Mouse (Mus musculus) hindlimb bud, embryonic 11.5 days (tissue): Measurements from ENCODE around the gene Auts2.

Source experiments
- DNase-seq: peaks from one replicate; pipeline ENCODE4 v3.0.0-alpha.2; 2012; ENCODE audit warnings: low read depth, low spot score; ENCODE audit errors: extremely low spot score

Gene Auts2

DNA sequence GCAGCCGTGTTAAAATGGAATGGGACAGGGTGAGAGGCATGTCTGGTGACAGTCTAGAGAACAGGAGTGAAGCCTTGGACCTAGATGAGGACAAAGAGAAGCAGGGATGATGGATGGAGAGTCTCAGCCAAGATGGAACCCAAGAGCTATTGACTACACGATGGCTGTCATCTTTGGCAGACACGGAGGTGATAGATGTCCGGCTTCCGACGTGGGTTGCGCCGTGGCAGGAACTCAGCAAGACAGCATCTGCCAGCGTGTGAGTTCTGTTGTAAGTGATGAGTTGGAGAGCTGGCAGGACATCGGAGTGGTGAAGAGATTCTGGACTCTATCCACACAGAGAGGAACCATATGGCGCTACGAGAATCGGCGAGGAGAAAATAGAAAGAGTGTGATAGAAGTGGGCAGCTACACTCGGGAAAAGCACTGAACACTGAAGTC lies 723.9 kb downstream of the Auts2 start:
- DNase-seq = no peak

DNA sequence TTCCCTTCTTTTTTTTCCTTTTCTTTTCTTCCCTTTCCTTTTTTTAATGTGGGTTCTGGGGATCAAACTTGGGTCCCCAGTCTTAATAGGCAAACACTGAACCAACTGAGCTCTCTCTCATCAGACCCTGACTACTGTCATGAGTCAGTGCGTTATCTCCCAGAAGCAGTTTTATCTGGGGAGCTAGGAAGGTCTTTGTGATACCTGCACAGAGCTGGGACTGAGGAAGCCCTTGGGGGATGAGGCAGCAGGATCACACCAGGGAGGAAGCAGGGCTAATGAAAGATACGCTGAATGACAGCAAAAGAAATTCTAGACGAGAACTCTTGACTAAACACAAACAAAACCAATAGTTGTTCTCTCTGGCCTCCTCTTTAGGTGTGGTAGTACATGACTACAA lies 727.6 kb downstream of the Auts2 start:
- DNase-seq = no peak

DNA sequence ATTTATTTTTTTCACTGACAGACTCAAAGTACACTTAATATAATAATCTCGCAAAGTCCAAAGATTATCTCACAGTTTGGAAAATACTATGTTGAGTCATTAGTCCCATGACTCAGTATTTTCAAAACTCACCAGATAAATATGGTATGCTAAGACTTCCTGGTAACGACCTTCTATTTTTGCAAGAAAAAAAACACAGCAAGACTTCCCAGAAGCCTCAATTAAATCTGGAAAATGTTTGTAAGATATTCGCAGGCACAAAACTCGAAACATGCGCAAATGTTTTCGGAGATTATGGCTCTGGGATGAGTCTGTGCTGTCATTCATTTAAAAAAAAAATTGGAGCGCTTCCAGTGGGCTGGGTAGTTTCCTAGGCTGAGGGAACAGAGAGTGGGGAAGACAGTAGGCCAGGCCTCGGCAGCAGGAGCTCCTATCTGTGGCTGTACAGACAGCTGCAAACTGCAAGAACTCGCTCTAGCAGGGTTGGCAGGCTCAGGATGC lies 728.6 kb downstream of the Auts2 start:
- no peak for DNase-seq

DNA sequence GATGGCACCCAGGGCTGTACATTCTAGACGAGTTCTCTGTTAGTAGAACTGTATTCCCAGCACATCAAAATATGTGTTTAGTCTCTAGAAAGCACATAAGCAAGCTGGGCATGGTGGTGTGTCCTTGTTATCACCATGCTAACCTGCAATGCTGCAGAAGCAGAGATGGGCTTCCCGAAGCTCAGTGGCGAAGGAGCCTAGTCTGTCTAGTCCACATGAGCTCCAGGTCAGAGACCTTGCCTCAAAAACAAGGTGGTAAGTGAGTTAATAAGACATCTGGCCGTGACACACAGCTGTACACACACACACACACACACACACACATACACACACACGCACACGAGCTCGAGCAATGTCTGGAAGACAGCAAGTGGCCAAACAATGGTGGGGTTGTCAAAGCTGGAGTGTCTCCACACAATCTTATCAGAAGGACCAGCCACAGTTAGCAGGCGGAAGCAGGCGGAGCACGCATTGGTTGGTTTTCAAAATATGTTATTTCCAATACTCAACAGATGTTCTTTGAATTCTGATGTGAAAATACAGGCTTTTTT lies 729.1 kb downstream of the Auts2 start:
- no peak for DNase-seq

DNA sequence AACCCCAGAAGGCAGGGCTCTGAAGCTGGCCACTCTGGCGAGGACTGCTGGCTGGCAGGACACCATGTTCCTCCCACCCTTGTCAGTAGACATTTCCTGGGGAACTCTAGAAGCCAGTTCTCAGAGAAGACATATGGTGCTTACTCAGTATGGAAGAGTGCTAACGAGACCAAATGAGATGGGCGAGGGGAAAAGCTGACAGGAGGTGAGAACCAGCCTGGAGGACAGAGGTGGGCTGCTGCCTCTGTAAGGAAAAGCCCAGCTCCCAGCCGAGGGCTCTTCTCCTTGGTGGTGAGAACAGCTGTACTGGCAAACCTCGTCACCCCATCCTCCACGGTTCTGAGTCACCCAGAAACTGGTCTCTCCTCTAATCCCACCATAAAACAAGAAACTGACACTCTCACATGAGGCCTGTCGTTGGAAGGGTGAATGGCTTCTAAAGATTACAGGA lies 729.8 kb downstream of the Auts2 start:
- DNase-seq = no peak

DNA sequence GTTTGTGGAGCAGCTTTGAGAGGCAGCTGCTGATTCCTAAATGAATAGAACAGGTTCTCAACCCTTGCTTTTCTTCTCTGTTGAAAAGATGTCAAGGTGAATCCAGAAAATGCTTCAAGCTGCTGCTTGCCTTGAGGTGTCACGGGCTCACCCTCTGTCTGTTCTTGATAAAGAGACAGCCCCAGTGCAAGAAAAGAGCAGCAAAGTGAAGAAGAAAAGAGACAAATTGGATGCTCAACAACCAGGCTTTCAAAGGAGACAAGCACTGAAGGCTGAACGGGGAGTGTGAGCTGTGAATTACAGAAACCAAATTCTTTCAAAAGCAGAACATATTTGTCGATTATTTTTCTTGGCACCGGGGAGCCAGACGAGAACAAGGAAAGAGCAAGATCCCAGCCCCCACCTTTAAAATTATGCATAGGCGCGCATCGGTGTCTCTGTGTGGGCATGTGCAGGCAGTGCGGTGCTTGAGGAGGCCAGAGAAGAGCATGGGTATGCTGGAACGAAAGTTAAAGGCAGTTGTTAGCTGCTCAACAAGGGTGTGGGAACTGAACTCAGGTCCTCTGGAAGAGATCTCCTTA lies 730.6 kb downstream of the Auts2 start:
- DNase-seq = no peak

DNA sequence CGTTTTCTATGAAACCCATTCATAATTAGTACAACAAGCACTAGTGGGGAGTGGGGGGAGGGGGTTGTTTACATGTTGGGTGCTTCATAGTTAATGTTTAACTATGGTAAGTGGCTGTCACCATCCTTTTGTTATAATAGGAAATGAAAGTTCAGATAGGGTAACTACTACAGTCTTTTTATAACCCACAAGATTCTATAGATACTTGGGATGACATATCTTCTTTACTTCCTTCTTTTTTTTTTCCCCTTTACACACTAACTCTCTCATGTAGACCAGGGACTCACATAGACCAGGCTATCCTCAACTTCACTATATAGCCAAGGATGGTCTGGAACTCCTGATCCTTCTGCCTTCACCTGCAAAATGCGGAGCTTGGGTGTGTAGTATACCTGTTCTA lies 736.8 kb downstream of the Auts2 start:
- no peak for DNase-seq

DNA sequence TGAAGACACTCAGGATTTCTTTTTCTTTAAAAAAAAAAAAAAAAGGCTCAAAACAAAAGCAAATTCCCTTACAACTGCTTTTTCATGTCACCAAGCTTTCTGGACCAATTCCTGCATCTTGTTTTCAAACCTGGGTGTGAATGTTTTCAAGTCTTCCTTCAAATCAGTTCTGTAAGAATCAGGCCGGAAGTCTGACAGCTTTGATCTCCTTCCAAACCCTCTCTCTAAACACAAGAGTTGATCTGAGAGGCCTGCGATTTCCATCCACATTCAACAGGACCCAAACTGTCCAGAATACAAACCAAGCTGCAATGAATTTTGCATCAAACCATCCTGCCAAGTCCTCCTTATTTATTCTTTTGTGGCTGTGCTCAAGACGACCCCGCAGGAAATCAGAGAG lies 737.9 kb downstream of the Auts2 start:
- DNase-seq = no peak

DNA sequence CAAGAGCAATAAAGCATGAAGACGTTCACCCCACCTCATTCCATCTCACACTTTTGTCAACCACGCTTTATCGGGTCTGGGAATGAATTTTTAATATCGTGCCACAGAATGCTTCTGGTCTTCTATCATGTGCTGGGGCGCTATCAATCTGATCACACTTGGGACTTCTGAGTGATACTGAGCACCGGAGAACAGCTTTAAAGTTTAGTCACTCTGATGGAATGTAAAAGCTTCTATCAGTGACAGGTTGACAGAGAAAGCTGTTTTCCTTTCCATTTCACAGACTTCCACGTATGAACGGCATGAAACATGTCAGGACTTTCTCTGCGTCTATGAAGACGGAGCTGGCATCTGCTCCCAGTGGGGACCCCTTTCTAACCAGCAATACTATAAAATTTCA lies 739.5 kb downstream of the Auts2 start:
- DNase-seq = no peak

DNA sequence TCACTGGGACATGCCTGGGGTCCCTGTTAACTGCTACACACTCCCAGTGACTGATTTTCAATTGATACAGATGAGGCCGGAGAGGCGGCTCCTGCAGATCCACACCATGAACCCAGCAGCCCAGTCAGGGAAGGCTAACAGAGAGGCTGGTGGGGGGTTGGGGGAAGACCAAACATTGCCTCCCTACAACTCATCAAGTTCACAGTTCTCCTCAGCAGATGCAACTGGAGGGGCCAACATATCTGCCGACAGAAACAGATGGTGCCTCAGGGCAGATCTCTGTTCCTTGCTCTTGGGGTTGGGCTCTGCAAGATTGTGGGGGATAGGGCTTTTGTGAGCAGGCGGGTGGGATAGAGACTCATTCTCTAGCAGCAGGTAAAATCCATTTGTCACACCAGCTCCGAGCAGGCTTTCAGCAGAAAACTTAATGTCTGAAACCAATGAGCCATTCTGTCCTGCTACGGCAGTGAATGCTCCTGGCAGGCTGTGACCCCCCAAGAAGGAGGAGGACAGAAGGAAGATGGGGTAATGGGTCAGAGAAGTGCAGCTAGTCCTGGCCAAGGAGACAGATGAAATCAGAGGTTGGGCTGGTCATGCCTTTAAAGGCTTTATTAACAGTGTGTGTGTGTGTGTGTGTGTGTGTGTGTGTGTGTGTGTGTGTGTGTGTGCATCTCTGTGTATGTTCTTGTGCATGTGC lies 740.7 kb downstream of the Auts2 start:
- DNase-seq = no peak

DNA sequence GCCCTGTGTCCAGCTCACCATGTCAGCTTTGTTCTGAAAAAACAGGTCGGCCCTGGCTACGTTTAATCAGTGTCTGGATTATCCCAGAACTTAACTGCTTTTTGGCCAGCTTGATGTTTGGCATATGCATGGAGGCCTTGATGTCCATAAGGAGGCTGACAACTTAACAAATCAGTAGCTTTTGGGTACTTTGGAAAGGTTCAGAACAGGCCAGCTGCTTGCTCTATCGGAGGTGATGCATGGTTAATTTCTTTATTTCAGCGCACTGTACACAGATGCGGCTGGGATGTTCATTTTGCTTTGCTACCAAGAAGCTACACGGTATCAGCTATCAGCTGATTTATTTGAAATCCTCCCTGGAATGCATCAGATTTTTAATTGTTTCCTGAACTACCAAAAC lies 741.2 kb downstream of the Auts2 start:
- no peak for DNase-seq

DNA sequence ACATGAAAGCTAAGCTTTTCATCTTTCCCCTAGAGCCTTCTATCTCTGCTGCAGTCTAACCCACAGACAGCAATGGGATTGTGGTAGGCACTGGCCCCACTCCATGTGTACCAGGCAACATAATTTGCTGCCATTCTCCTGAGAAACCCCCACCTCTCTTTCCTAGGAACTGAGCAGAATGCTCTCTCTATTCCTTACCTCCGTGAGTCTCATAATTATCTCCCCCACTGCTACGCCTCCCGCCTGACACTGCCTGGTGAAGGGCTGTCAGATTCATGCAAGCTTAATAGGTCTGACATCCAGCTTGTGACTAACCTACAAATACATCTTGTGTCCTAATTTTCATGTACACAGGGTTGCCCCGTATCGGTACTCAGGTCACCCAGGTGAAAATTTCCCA lies 744.8 kb downstream of the Auts2 start:
- DNase-seq = no peak

DNA sequence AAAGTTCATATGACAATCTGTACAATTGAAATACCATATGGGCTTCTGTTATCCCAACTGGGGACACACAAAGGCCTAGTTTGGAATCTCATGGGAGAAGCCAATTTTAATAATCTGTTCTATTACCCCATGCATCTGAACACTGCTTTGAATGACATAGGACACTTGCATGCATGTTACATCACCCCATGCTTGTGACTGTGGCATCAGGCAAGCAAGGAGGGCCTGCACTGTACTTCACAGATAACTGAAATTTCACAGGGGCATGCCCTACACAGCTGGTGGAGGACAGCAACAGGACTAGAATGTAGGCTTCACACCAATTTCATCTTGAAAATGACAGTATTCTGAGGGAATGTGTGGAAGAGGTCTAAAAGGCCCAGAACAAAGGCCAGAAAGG lies 746.1 kb downstream of the Auts2 start:
- DNase-seq = no peak

DNA sequence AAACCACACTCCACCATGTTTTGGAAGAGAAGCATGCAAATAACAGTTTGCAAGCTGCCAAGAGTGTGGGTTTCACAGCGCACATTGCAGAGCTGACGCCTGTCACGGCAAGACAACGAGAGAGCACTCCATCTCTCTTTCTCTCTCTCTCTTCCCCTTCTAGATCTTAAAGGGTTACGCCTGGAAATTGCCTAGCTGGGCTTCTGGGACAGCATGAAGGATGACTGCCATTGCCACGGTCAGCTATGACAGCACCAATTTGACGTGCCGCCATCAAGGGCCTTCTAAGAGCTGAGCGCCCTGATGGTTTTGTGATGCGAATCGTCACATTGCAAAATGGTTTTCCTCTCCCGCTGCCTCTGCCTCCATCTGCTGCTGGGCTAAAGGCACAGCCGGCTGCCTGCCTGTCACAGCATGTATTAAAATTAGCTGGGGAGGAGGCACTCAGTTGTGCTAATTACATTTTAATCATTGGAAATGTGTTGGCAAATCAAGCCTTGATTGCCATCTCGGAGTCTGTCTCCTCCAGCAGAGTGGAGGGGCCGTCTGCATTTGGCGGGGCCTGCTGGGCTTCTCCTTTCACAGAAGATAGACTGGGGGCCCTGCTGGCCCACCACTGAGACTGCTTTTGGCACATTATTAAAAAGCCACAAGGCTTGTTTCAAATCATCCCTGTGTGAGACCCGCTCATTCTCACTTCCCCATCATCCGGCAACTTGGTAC lies 748.6 kb downstream of the Auts2 start:
- no peak for DNase-seq

DNA sequence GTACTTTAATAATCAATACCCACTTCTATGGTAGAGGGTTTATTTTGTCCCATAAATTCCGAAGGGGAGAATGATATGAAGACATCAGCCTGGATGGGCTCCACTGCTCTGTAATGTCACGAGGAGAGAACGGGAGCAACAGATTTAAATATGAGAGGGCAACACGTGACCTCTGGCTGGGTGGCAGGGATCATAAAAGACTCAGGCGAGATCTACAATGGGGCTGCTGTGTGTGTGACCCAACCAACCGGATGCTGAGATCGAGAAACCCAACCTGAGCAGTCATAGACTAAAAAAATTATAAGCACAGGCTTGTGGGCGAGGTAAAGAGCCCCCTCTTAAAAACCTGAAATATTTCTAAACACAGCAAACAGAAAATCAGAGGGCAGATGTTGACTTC lies 753.5 kb downstream of the Auts2 start:
- DNase-seq = no peak

DNA sequence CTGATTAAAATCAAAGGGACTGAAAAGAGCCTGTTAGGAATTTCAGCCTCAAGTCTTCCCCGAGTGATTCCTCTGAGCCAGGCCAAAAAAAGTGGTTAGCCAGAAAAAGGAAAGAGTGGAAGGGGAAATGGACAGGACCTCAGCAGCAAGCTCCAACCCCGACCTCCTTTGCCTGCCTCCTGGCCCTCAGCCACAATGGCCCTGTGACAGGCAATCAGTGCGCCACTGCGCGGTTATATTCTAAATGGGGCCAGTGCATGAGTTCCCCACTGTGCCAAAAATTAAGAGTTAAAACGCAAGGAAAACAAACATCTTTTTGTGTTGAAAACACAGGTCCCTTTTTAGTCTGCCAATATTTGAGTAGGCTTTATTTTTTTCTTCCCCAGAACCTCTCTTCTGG lies 755.1 kb downstream of the Auts2 start:
- no peak for DNase-seq

DNA sequence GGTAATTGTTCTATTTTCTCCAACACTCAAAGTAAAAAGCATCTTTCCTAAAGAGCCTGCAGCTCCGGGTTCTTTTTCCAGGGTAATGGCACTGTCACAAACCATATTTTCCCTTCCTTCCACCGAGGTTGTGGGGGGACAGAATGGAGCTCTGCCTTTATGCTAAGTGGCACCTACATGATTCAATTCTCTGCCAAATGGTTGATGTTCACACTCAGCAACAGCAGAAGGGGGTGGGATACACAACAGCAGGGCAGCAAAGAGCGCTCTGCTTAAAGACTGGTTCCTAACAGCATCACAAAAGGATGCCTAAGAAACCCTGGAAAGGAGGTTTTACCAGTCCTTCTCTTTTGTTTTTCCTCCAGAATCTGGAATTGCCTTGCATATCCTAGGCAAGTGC lies 759.9 kb downstream of the Auts2 start:
- no peak for DNase-seq

DNA sequence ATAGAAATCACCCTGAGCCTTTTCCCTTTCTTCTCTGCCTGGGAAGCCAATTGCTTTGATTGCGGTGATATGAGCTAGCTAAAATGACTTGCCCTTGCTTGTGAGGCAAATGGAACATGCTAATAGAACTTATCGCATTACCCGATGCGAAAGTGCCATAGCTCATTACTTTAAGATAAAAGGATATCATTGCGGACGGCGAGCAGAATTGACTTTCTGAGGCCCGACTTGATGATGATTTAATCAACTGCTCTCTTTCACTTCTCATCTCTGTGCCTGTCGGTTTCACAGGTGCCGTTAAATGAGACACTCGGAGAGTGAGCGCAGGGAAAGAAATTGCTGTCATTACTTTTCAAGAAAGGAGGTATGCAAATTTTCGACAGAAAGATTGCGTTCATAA lies 762.1 kb downstream of the Auts2 start:
- DNase-seq = no peak

DNA sequence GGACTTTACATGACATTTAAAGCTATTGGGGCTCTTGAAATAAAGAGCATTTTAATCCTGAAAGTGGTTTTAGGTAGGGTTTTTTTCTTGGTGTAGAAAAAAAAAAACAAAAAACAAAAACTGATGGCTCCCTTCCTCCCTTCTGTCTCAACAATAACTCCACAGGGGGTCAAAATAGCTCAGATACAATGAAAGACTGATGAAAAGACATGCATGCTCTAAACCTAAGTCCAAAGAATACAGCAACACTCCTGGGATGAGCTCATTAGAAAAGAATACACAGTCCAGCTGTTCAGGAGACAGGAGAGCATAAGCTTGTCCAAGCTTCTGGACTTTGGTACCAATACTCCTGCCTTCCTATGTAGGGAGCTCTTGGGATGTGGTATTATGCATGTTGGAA lies 764.0 kb downstream of the Auts2 start:
- DNase-seq = no peak

DNA sequence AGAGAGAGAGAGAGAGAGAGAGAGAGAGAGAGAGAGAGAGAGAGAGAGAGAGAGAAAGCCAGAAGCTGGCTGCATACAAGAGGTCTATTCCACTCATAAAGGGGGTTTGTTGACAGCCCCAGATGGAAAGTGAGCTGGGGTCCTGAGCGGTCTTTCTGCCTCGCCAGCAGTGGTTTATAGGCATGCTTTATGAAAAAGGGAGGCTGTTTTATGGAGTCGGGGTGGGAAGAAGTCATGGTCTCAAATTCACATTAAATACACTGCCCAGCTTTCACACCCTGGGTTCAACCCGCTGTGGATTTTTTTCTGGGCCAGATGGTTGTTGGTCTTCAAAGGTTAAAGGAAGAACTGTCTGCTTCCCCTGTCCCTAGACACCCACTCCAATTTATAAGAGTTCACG lies 767.5 kb downstream of the Auts2 start:
- DNase-seq = peak; percentile 54

DNA sequence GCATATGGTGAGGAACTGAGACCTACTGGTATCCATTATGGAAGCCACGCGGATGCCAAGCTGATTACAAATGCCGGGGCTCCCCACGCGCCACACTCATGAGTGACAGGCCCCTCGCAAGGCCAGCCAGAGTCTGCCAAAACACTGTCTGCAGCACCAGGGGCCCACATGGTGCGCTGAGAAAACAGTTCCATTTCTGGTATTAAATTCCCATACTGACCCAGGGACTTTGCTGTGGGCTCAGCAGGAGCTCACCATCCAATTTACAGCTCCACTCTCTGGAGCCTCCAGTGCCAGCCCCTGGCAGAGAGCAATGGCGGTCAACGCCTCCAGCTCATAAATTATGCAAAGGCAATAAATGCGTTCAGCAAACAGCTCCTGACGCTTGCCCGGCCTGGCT lies 767.9 kb downstream of the Auts2 start:
- DNase-seq = peak; percentile 58

DNA sequence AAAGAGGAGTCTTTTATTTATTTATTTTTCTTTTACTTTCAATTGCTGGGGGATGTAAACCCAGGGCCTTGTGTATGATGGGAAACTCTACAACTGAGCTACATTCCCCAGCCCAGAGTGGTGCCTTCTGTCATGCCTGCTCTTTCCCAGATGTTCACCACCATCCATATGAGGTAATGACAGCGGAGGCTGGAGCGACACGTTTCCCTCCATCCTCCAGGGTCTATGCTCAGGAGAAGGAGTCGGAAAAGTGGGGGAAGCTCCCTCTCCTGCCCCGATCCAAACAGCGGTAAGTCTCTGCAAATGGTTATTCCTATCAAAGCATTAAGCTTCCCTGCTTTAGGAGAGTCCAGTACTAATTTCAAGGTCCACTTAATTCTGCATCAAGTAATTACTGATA lies 768.4 kb downstream of the Auts2 start:
- no peak for DNase-seq
